Mouse (Mus musculus) fat pad, adult 2 months (tissue): ENCODE results near the gene Fa2h.
"Not testable (repeated sequence)": the region's sequence is repeated elsewhere in the genome, so short reads cannot be mapped to it uniquely, and the experiment has no call there.

Experiments
- DNase-seq: peaks from one replicate; pipeline ENCODE4 v3.0.0-alpha.2; 2011; ENCODE audit warnings: low read depth, low spot score; ENCODE audit errors: extremely low read depth

Fa2h gene

GRCm38 (mm10) chr8:111359936-111360335 lies 33.7 kb downstream of the Fa2h start:
- DNase-seq = no peak

GRCm38 (mm10) chr8:111358905-111359304 lies 34.7 kb downstream of the Fa2h start:
- no peak for DNase-seq

DNA sequence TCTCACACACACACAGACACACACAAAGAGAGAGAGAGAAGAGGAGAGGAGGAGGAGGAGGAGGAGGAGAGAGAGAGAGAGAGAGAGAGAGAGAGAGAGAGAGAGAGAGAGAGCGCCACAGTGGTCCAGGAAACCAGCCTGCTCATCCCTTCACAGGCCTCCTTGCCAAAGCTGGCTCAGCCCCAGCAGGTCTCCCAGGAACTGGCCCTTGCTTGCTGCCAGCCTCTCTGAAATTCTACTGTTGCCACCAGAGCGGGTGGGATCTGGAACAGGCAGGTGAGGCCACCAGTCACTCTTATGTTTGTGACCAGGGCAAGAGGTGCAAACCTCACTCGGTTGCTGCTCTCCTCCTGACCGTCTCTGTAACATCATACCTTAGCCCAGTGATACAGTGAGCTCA lies 36.2 kb downstream of the Fa2h start:
- DNase-seq = no peak

DNA sequence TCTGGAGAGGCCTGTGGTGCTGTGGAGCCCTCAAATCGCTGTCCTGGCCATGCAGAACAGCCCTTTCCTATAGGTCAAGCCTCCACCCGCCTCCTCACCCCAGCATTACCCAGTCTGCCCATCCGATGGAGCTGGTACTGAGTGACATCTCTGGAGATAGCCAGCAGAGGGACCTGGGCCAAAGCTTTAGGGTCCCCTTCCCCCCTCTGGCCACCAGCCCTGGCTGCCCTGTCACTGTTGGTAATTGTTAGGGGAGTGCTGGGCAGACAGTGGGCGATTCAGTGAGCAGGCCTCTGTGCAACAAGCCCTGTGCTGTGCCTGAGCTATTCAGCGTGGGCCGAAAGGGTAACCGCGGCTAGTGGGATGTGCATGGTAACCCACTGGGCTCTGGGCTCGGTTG lies 40.1 kb downstream of the Fa2h start:
- DNase-seq = no peak

DNA sequence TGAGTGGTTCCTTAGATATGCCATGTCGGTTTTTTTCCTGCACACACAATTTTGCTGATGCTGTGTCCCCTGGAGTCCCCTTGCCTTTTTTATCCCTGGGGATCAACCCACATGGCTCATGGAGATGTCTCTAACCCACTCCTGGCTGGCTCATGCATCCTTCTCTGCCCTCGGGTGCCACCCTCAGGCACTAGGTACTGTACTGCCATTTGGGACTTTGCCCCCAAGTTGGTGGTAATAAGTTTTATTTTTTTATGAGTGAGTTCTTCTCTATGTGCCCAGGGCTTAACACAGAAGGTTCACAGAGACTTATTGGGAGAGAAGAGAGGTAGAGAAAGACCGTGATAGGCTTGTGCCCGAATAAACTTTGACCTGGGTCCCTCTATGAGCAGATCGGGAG lies 41.3 kb downstream of the Fa2h start:
- no peak for DNase-seq

DNA sequence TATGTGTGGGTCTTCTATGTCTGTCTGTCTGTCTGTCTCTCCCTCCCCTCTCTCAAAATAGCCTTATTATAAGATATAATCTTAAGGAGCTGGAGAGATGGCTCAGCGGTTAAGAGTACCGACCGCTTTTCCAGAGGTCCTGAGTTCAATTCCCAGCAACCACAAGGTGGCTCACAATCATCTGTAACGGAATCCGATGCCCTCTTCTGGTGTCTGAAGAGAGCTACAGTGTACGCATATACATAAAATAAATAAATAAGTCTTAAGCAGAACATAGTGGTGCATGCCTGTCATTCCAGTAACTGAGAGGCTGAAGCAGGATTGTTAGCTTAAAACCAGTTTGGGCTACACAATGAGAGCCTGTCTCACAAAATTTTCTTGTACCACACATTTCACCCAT lies 43.0 kb downstream of the Fa2h start:
- no peak for DNase-seq

DNA sequence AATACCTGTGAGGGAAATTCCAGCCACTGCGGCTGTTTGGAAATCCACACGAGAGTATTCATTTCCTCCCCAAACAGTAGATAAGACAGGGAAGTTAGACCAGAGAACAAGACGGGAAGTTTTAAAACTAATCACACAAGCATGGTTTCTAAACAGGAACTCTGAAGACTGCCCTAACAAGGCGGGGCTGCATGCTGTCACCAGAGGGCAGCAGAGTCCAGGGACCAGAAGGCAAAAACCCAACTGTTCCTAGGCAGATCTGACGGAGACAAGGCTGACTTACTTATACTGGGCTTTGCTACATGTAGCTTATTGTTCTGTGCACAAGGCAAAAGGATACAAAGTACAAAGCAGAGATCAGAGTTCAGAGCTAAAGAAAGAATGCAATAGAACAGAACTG lies 50.4 kb downstream of the Fa2h start:
- DNase-seq = no peak

GRCm38 (mm10) chr8:111340186-111340585 lies 53.4 kb downstream of the Fa2h start:
- DNase-seq = no peak

DNA sequence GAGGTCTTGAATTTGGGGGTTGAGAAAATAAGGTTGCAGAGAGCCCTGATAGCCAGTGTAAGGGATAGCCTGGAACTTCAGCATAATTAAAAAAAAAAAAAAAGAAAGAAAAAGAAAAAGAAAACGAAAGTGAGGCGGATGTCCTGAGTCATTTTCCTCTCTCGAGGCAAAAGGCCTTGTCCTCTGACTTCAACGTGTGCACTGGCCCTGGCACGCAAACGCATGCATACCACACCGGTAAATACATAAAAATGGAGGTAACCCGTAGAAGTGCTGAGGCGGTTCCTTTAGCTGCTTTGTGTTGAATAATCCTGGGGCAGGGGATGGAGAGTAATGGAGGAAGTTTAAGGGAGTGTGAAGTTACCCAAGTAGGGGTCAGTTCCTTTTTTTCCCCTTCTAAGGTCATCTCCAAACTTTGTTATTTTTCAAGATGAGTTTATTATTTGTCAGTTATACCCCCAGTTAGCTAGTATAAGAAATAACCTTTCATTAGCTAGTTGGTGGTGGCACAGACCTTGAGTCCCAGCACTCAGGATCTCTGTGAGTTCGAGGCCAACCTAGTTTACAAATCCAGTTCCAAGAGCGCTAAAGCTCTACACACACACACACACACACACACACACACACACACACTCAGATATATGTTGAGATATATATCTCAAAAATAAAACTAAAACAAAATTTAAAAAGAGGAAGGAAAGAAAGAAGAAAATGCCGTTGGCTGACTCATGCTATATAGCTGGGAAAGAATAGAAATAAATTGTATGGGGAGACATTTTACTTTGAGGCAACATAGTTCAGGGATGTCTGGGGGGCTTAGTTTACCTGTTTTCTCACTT lies 55.0 kb downstream of the Fa2h start:
- DNase-seq = no peak

DNA sequence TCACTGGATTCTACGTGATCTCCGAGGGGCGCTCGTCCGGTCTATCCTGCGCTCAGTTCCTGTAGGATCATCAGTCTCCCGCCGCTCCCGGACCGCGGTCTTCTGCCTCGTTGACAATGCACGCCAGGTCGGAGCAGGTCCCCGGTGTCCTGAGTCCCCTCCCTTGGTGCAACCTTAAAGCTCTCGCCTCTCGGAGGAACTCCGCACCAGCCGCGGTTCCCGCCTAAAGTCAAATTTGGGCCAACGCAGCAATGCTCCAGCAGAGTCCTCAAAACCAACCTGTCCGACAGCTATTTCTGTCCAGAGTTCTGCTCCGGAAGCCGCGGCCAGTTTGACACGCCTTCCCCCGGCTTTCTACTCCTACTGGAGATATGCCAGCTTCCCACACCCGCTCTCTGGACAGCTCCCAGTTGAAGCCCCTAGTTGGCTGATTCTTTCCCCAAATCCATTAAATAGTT lies 55.7 kb downstream of the Fa2h start, which contains the start of gene Mlkl:
Mlkl (minus strand) TSS at position 288 of the 458 bp plus-strand sequence.
- no peak for DNase-seq

DNA sequence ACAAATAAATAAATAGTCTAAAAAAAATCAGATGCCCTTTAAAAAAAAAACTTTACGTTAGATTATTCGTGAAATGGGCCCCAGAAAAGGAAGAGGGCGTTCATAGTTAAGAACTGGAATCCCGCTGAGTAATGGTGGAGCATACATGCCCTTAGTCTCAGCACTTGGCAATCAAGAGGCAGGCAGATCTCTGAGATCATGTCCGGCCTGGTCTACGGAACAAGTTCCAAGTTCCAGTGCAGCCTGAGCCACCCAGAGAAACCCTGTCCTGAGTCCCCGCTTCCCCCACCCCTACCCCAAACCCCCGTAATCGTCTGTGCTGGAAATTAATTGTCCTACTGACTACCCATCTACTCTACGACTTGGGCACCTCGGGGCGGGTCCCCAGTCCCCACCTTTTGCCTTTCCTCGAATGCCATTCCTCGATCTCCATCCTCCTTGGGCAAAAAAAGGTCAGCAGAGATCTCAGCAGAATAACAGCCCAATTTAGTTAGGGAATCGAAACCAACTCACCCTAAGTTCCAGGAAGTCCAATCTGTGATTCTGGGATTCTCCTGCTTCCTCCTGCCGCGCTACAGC lies 56.2 kb downstream of the Fa2h start:
- no peak for DNase-seq

- DNase-seq = no peak
Observed at GRCm38 (mm10) chr8:111336692-111337091, 56.9 kb downstream of the Fa2h start.

DNA sequence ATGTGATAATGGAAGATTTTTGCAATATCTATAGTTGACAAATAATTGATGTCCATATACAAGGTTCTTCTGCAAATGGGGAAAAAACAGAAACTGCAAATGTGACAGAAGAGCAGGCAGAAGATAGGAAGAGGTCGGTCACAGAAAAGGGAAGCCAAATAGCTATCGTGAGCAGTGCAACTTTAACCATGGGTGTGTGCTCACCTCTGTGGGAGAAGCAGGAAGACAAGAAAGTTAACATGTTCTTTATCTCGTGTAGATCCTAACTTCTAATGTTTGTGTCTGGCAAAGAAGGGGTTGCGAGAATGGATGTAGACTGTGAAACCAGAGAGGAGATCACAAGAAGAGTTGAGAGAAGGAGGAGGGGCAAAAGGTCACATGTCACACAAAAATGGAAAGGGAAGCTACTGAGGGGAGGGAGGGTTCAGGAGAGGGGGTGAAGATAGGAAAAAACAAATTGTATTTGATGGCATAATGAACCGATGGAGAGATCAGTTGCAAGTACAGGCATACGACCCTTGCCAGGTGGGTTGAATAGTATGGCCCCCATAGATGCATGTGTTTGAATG lies 68.3 kb downstream of the Fa2h start:
- DNase-seq = no peak

GRCm38 (mm10) chr8:111314729-111315128 lies 78.9 kb downstream of the Fa2h start:
- no peak for DNase-seq

DNA sequence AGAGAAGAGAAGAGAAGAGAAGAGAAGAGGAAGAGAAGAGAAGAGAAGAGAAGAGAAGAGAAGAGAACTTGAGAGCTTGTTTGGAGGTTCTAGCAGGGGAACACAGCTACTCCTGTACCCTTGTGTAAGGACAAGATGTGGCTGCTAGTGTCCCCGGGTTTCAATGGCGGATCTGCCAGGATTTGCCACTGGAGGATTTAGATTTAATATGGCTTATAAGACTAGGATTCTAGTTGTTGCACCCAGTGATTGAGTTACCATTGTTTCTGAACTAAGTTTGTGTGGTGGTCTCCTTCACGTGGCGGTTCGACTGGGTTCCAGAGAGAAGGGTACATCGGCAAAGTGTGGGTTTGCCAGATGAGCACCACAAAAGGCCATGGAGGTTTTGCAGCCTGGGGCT lies 79.7 kb downstream of the Fa2h start:
- not testable (repeated sequence) for DNase-seq

DNA sequence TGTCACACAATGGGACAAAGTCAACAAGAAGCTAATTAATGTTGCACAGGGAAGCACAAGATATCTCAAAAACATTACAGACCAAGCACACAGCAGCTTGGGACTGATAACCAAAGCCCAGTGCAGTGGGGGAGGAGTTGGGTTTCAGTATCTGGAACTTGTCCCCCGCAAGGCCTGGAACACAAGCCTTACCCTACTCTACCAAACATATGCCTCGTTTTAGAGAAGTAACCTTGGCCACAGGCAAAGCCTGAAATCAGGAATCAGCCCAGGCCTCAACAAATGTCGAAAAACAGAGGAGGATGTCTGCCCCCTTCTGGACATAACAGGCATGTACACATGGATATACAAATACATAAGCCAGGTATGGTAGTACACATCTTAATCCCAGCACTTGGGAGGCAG lies 80.9 kb downstream of the Fa2h start:
- DNase-seq = no peak

DNA sequence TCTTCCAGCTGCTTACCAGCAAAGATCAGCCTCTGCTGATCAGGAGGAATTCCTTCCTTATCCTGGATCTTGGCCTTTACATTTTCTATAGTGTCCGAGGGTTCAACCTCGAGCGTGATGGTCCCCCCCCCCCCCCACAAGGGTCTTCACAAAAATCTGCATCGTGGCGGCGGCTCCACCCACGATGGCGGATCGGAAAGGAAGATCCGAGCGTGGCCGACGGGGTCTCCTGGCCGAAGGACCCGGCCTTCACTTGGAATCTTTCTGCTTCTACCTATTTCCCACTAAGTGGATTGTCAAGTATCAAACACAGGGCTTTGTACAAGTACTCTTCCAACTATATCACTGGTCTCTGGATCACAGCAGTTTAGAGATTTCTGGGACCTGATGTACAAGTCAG lies 83.6 kb downstream of the Fa2h start:
- not testable (repeated sequence) for DNase-seq

DNA sequence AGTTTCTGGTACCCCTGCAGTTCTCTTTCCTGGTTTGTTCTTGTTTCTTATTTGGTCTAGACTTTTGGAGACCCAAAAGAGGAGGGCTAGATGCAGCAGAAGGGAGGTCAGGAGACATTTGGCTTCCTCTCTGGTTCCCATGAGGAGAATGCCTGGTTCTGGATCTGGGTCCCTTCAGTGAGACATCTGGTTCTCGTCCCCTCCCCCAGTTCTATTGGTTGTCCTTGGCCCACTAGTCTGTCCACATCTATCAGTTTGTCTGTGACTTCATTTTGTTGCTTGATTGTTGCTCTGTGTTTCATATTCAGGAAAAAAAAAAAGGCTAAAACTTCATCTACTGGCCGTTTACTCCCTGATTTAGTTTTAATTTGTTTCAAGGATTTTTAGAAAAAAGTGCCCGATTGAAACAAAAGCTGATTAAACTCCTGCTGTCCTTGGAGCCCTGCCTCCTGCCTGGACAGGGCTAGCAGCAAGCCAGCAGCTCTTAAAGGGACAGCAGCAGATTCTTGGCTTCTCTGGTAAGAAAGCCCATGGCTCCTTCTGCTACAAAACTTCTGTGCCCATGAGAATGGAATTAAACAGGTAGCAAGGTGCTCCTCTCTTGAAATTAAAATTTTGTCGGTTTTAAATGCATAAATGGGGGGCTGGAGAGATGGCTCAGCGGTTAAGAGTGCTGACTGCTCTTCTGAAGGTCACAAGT lies 88.4 kb downstream of the Fa2h start:
- DNase-seq = no peak

GRCm38 (mm10) chr8:111304359-111304758 lies 89.3 kb downstream of the Fa2h start:
- DNase-seq = no peak

GRCm38 (mm10) chr8:111303076-111303803 lies 90.4 kb downstream of the Fa2h start:
- not testable (repeated sequence) for DNase-seq
